Mouse (Mus musculus): Measurements from ENCODE around the gene Cby1. TPM values are rescaled to one million over a fixed set of nuclear protein-coding genes. Genes with fewer than 3 reads are reported as not detected.

The Cby1 gene
- total RNA-seq (2015) (13.8 and 19.0 TPM in 2 replicates), total RNA-seq (2017) (47.9 and 65.2 TPM in 2 replicates)

DNA sequence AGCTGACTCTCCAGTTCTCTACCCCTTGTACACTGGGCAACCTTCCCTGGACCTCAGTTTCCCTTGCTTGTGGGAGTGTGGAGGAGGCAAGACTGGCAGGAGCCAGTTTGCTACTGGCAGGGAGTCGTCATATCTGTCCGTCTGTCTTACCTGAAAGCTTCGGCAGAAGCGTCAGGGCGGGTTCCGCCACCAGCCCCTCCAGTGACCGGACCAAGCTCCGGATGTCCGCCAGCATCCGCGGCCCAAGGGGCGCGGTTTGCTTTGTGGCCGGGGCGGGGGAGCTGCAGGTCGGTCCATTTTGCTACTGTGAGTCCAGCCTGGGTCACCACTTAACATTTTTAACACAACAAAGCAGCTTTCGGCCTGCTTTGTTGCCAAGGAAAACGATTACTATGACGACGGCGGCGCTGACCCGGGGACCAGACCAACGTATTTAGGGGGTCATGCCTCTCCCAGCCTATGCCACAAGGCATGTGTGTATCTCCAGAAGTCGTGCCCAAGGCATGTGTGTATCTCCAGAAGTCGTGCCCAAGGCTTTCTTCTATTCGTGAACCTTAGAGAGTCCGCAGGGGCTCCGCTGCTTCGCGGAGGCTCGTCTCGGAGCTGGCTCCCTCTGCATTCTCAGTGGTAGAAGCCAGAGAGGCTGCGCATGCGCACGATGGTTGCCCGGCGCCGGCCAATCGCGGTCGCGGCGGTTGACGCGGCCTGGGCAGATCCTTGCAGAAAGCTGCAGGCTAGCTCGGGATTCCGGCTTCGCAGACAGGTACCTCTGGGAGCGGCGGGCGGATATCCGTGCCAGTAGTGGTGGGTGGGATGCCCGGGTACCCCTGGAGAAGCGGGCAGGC, at the start of gene Cby1, which contains the start of gene Fam227a:
Gene Cby1 (plus strand): TSS at position 669 of the 845 bp plus-strand sequence.
Gene Fam227a (minus strand): TSS at position 426 of the 845 bp plus-strand sequence.
- ATAC-seq (replicated peaks; ENCODE audit: poor library complexity), result peak; percentile 80

DNA sequence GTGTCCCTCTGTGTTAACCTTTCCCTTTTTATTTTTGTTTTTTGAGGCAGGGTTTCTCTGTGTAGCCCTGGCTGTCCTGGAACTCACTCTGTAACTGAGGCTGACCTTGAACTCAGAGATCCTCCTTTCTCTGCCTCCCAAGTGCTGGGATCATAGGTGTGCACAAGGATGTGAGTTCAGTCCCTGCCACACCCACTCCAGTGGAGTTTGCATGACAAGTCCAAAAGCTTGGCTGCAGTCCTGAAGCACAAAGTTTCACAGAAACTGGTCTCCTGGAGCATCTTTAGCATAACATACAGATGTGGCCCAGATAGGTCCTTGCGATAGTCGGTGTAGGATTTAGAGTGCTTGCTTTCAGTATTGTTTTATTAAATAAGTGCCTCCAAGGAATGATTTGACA, 49.8 kb upstream of the Cby1 start:
- ATAC-seq (replicated peaks; ENCODE audit: poor library complexity), result no peak

DNA sequence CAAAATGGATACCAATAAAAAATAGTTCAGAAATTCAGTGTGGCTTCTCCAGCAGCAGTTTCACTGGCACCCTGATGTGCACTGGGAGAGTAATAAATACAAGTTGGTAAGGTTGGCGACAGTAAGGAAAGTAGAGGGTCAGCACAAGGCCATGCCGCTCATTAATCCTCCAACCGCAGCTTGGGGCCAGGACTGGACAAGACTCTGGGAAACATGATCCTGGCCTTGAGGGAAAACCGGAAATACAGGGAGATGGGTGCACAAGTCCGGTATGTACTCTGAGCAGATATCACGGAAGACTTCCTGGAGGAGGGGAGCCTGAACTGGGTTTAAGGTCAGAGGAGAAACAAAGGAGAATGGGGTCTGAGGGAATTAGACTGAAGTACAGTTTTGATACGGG, 43.5 kb upstream of the Cby1 start:
- ATAC-seq (replicated peaks; ENCODE audit: poor library complexity), result no peak

DNA sequence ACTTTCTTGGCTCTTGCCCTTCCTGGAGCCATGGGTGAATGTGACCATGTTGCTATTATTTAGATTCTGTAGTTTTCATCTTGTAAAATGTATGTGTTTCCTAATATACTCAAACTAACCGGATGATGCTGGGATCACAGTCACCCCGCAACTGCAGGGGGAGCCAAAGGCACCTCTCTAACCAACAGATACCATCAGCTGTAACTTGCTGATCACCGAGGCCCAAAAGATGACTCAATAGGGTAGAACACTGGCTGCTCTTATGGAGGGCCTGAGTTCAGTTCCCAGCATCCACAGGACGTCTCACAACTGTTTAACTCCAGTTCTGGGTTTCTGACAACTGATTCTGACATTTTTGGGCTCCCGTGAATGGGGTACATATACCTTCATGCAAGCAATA, 42.3 kb upstream of the Cby1 start:
- no peak for ATAC-seq (replicated peaks; ENCODE audit: poor library complexity)

DNA sequence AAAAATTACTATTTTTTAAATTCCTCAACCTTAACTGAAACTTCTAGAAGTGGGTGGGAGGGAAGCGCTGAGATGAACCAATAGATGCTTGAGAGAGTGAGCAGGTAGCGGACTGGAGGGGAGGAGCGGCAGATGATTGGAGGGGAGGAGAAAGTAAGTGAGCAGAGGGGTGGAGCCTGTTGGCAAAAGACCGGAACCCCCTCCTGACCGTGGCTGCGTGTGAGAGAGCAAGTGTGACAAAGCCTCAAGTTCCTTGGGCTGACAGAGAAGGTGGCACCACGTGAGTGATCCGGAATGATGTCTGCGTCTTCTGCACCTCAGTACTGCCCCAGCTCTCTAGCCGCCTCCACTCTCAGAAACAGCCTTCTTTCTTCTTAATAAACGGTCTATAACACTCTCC, 41.9 kb upstream of the Cby1 start:
- no peak for ATAC-seq (replicated peaks; ENCODE audit: poor library complexity)

DNA sequence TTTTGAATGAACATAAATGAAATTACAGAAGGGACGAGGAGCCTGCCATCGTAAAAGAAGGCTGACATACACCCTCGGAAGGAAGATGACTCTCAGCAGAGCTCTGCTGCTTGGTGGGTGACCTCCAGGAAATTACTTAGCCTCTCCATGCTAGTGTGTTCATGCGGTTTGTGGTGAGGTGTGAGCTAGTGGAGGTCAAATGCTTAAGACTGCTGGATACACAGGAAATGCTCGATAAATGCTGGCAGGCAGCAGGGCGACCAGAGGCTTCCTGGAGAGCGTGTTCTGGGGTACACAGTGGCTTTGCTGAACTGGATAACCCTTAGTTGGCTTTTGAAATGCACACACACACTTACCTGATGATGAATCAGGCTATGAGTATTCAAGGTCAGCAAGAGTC, 40.5 kb upstream of the Cby1 start:
- peak; percentile 29; the same call in 1 of the 2 replicates for ATAC-seq (replicated peaks; ENCODE audit: poor library complexity)

DNA sequence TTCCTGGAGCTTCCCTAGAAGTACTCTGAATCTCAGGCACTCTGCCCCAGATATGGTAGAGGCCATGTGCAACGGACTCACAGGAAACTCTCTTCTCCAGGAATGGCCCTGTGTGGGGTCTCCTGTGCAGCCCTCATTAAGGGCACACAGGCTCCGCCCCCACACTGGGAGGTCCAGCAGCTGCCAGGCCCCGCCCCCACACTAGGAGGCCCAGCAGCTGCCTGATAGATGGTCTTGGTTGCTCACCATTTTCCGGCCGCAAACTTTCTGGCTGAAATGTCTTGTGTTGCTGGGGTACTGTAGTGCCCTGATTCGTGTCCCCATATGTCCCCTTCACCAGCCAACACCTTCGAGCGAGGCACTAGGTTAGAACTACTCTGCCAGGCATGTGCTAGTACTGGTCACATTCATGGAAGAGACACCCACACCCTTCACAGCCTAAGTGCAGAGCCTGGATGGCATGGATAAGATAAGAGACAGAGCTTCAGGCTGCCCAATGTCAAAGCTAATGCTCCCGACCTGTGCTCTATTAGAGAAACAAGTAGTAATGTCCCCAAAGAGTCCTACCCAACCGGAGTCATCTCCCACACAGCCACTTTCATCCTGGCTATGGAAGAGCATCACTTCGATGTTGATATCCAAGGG, 39.1 kb upstream of the Cby1 start:
- no peak for ATAC-seq (replicated peaks; ENCODE audit: poor library complexity)

DNA sequence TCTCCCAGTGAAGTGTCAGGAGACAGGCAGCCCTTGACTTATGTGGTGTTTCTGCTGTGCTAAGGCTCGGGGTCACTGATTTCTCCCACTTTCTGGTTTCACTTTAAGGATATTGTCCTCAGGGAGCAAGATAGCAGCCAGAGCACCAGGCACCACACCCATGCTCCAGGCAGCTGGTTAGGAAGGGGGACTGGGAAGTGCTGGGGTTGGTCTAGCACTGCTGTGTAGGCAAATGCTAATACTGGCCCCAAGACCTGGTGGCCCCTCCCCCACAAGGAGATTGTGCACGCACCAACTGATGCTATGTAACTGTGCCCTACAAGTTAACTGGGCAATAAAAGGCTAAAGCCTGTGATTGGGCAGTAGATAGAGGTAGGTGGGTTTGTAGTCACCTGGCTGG, 28.5 kb upstream of the Cby1 start:
- ATAC-seq (replicated peaks; ENCODE audit: poor library complexity), result no peak

DNA sequence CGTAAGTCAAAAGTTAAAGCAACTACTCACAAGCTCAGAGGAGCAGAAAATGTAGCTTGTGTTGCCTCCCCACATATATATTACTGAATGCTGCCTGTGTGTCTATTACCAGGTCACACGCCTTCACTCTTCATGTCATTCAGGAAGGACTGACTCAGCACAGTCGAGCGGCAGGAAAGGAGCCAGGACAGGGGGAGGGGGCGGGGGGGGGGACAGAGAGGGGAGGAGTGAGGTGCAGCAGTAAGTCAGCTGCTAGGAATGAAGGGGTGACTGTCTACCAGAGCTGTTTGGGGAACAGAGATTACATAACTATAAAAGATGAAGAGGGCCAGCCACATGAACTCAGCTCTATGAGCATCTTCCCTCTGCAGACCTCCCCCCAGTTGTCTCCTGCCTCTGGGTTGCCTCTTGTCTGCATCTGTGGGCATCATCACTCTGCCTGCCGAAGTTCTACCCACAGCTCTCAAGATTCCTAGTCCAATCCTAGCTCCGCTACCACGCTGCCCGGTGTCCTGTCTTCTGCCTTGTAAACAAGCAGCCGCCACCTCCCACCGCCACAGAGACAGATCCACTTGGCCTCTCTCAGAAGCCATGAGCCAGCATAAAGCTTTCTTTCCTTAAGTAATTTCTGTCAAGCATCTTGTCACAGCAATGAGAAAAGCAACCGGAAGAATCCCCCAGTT, 17.7 kb upstream of the Cby1 start:
- no peak for ATAC-seq (replicated peaks; ENCODE audit: poor library complexity)

DNA sequence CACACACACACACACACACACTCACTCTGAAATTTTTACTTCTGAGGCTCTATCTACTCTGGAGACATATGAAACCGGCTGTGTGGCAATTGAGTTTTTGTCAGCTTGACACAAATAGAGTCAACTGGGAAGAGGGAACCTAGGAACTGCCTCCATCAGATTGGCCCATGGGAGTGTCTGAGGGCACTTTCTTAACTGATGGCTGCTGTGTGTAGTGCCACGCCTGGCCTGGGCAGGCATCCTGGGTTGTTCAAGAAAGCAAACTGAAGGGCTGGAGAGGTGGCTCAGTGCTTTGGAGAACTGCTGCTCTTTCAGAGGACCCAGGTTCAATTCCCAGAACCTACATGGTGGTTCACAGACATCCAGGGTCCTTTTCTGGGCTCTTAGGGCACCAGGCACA, 13.5 kb upstream of the Cby1 start:
- ATAC-seq (replicated peaks; ENCODE audit: poor library complexity), result peak; percentile 48

DNA sequence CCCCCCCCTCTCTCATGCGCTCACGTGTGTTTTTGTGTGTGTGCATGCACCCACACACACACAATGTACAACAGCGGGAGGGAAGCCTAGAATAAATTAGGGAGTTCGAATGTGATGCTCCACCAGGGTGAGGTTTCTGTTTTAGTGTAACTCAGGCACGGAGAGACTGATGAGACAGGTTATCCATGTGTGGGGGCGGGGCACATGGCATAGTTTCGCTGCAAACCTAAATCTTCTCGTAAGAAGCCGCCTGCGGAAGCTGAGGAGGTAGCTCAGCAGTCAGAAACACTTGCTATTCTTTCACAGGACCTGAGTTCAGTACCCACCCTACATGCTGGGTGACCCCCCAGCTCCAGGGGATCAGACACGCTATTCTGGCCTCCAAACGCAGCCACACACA, 10.9 kb upstream of the Cby1 start:
- no peak for ATAC-seq (replicated peaks; ENCODE audit: poor library complexity)

DNA sequence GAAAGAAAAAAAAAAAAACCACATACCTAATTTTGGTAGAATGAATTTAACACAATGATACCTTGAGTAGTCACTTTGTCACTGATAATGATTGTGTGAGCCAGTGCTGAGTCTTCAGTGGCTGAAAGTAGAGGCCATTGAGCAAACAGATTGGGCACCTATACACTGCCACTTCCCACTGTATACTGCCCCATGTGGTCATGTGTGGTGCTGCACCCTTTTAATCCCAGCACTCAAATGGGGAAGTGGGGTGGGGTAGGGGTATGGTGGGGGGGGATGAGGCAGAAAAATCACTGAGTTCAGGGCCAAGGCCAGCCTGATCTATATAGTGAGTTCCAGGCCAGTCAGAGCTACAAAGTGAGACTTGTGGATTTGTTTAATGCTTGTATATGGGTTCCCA, 8.4 kb upstream of the Cby1 start:
- peak; percentile 90 for ATAC-seq (replicated peaks; ENCODE audit: poor library complexity)

DNA sequence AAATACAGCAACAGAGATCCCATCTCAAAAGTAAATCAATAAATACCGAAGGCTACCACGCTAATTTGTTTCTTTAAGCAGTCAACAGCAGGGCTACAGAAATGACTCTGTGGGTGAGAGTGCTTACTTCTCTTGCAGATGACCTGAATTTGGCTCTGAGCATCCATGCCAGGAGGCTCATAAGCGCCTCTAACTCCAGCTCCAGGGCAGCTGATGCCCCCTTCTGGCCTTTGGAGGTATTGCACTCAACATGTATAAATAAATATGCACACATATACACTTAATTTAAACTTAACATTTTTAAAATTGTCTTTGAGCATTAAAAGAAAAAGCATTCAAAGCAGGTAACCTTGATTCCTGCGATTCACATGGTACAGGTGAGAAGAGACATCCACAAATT, 7.5 kb upstream of the Cby1 start:
- no peak; the same call in 1 of the 2 replicates for ATAC-seq (replicated peaks; ENCODE audit: poor library complexity)

DNA sequence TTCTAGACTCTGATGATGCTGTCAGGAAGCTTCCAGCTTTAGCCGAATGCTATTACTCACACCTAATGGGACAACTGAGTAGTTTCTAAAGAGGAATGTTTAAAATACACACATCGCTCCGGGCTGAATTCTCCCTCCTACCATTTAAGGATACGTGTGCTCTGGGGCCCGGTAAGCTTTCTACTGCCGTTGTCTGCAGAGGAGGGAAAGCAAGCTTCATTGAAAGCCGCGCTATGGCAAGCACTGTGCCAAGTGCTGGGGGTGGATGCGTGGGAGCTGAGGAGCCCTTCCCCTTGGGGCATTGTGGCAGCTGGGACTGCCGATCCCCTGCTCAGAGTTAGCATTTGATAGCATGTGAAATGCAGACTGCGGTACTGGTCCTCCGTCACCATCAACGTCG, 2.5 kb upstream of the Cby1 start:
- no peak for ATAC-seq (replicated peaks; ENCODE audit: poor library complexity)

DNA sequence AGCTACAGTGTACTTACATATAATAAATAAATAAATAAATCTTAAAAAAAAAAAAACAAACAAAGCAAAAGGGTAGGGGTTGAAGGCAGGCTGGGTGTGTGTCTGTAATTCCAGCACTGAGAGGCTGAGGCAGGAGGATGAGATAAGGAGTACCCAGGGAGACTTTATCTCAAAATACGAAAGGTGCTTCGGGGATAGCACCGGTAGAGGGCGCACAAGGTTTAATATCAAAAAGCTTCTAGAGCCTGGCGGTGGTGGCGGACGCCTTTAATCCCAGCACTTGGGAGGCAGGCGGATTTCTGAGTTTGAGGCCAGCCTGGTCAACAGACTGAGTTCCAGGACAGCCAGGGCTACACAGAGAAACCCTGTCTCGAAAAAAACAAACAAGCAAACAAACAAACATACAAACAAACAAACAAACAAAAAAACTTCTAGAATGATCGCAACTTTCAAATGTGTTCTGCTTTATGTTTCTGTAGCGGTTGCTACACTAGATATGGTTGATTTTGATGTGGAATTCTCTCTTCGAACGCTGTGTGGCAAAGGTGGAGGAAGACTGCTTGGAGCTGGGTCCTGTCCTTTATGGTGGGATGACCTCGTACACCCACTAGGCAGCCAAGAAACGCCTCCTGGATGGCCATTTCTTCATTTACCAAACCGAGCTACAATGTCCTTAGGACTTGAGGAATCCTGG, 1.0 kb upstream of the Cby1 start:
- ATAC-seq (replicated peaks; ENCODE audit: poor library complexity), result peak; percentile 72

DNA sequence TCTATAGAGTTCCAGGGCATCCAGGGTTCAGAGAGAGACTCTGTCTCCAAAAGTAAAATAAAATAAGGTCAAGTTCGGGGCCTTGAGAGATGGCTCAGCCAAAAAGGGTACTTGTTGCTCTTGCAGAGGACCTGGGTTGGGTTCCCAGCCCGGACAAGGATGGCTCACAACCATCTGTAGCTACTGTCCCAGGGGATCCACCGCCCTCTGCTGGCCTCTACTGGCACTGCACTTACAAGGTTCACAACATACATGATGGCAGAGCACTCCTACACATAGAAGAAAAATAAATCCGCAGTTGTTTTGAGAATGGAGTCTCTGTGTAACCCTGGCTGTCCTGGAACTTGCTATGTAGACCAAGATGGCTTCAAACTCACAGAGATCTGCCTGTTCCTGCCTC, 2.9 kb downstream of the Cby1 start:
- ATAC-seq (replicated peaks; ENCODE audit: poor library complexity), result peak; percentile 42; the same call in 1 of the 2 replicates

DNA sequence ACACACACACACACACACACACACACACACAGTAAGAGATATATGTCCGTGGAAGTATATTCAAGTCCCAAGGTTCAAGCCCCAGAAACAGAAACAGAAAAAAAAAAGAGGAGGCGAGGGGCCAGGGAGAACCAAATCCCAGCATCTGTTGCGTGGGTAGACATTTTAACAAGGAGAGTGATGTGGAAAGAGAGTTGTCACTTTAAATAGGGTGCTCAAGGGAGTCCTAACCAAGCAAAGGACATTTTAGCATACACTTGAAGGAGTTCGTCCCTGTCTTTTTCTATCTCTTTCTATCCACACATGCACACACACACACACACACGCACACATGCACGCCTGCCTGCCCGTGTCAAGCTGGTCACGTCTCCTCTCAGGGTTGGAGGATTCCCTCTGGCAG, 5.7 kb downstream of the Cby1 start:
- ATAC-seq (replicated peaks; ENCODE audit: poor library complexity), result no peak

DNA sequence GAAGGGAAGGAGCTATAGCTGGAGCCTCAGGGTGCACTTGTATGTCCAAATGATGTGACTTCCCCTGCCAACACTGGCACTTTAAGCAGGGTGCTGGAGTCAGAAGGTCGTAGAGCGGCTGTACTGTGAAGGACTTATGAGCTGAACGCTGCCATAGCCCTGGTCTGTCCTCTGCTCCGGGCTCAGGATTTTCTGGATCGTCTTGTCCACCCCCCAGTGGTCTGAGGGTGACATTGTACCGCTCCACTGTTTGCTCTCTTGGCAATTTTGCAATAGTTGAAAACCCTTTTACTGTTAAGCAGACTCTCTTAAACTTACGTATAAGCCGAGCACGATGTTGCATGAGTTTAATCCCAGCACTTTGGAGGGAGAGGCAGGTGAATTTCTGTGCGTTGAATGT, 10.2 kb downstream of the Cby1 start:
- ATAC-seq (replicated peaks; ENCODE audit: poor library complexity), result no peak

DNA sequence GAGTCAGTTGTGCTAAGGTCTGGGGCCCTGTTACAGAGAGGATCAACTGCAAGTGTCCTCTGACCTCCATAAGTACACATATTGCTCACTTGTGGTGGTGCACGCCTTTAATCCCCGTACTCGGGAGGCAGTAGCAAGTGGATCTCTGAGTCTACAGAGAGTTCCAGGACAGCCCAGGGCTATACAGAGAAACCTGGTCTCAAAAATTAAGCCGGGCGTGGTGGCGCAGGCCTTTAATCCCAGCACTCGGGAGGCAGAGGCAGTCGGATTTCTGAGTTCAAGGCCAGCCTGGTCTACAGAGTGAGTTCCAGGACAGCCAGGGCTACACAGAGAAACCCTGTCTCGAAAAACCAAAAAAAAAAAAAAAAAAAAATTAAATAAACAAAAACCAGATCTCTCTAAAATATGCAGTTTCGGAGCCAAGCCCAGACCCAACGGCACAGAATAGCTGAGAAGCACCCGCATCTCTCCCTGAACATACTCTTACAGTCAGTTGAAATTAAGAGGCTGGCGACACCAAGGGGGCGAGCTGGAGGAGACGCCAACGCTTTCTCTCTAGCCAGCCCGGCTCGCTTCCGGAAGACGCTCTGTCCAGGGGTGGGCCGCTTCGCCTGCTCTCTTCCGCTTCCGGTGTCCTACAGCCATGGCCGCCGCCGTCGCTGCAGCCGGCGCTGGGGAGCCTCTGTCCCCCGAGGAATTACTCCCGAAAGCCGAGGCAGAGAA, 11.4 kb downstream of the Cby1 start, which contains the start of gene Tomm22:
Gene Tomm22 (plus strand): TSS at position 613 of the 723 bp plus-strand sequence.
- peak; percentile 97 for ATAC-seq (replicated peaks; ENCODE audit: poor library complexity)

DNA sequence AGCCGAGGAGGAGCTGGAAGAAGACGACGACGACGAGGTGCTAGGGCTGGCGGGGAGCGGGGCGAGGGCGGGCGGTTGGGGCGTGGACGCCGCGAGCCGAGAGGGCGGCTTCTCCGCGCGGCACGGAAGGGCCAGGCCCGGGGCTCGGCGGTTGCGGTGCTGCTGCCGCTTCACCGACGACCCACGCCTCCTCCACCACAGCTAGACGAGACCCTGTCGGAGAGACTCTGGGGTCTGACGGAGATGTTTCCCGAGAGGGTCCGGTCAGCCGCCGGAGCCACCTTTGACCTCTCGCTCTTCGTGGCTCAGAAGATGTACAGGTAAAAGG, 11.9 kb downstream of the Cby1 start:
- ATAC-seq (replicated peaks; ENCODE audit: poor library complexity), result no peak; the same call in 1 of the 2 replicates
